Mouse (Mus musculus): Measurements from ENCODE around the gene Vegfb.

- no peak for TF ChIP-seq CTCF (IDR thresholded peaks at IDR 0.05; ENCODE audit: low read depth)
- no peak for TF ChIP-seq EP300 (optimal IDR thresholded peaks at IDR 0.05)
These were observed 31.0 kb downstream of the Vegfb start for GRCm38 (mm10) chr19:6956461-6956860.

Data from stomach, postnatal 0 days (tissue).